Mouse (Mus musculus) heart, embryonic 15.5 days (tissue): ENCODE measurements around the gene Map2k7. TPM values are rescaled to one million over a fixed set of nuclear protein-coding genes. Genes with fewer than 3 reads are reported as not detected.

Experiments
- ATAC-seq: fragments of 200-750 bp; cut with Nextera tagmentation; replicated peaks from 2 replicates; pipeline ENCODE4 v1.8.0; 2017; ENCODE audit warnings: low read depth, moderate TSS enrichment; ENCODE audit not compliant: insufficient number of reproducible peaks, insufficient read depth, low FRiP score
- H3K27ac ChIP-seq: fragments of 300-500 bp; sonication (generic); 2 replicates; pipeline ENCODE4 v1.5.1; 2015; ENCODE audit warnings: mild to moderate bottlenecking, inconsistent platforms
- H3K27me3 ChIP-seq: fragments of 300-500 bp; sonication (generic); 2 replicates; pipeline ENCODE4 v1.6.1; 2015; ENCODE audit warnings: inconsistent platforms
- H3K36me3 ChIP-seq: fragments of 300-500 bp; sonication (generic); 2 replicates; pipeline ENCODE4 v1.6.1; 2015; ENCODE audit warnings: mild to moderate bottlenecking, inconsistent platforms
- H3K4me1 ChIP-seq: fragments of 300-500 bp; sonication (generic); replicated peaks from 2 replicates; pipeline ENCODE4 v1.6.1; 2015; ENCODE audit warnings: inconsistent platforms
- H3K4me2 ChIP-seq: fragments of 300-500 bp; sonication (generic); 2 replicates; pipeline ENCODE4 v1.6.1; 2015; ENCODE audit warnings: inconsistent platforms, mild to moderate bottlenecking, moderate library complexity
- H3K4me3 ChIP-seq: fragments of 300-500 bp; sonication (generic); 2 replicates; pipeline ENCODE4 v1.5.1; 2015; ENCODE audit warnings: mild to moderate bottlenecking, inconsistent platforms
- H3K9ac ChIP-seq: fragments of 300-500 bp; sonication (generic); 2 replicates; pipeline ENCODE4 v1.6.1; 2015; ENCODE audit warnings: mild to moderate bottlenecking, inconsistent platforms
- H3K9me3 ChIP-seq: fragments of 300-500 bp; sonication (generic); replicated peaks from 2 replicates; pipeline ENCODE4 v1.6.1; 2016; ENCODE audit warnings: inconsistent platforms
- WGBS: fragments of 180-500 bp; shearing (Covaris S2); methylation state at CpG from one replicate; pipeline ENCODE4 v1.1.7; 2015; ENCODE audit warnings: mixed read lengths; 5-methylcytosine and 5-hydroxymethylcytosine counted together
- polyA plus RNA-seq: library from polyadenylated mRNA; unstranded; fragments of >200 nt; fragmentation: Nextera tagmentation; extraction: Ambion mirVana; gene quantifications from 2 replicates; pipeline ENCODE4 v1.2.1, GENCODE M21; 2015

The Map2k7 gene
- polyA plus RNA-seq, 1 experiment from 2014 or later = 21.0 TPM

GRCm38 (mm10) chr8:4229784-4230183 is 8.8 kb upstream of the Map2k7 start:
- no peaks in the 10 kb centered on the region for H3K9me3 ChIP-seq
- 62% methylated on average over 5 of the region's 5 CpGs for WGBS
- H3K27me3 ChIP-seq = peaks cover 40% of the 10 kb centered on the region
- H3K9ac ChIP-seq = no peak overlapping the region
- no peak overlapping the region for H3K4me2 ChIP-seq
- H3K27ac ChIP-seq = no peak overlapping the region
- ATAC-seq = no peak
- H3K36me3 ChIP-seq = no peaks in the 10 kb centered on the region
- H3K4me1 ChIP-seq = peaks cover 9% of the 10 kb centered on the region
- H3K4me3 ChIP-seq = no peak overlapping the region

DNA sequence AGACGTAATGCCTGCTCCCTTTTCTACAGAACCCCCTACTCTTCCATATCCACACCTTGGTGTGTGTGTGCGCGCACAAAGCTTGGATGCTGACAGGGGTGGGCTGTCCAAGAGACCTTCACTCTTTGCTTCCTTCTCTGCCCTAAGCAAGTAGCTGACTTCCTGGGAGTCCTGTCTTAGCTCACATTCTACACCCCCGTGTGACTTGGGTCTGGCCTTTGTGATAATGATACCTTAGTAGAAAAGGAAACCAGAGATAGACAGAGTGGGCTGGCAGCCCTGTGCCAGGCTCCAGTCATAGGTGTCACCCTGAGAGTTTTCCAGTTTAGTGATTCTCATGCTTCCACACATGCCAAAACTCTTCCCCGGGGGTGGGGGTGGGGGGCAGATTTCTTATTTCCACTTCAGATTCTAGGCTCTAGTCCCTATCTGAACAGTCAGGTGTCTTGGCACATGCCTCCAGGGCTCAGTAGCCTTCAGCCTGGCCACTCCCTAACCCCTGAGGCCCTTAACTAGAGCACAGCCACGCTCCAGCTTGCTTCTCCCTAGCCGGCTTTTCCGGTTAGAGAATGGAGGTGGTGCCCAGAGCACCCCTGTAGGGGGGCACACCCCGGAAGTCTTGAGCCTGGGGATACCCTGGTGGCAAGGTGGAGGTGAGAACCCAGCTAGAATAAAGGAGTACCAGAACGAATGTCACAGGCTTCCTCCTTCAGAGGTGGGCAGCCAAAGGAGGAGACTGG is 7.8 kb upstream of the Map2k7 start:
- peaks cover 35% of the 10 kb centered on the region for H3K27me3 ChIP-seq
- no peak overlapping the region for H3K9ac ChIP-seq
- H3K27ac ChIP-seq = no peak overlapping the region
- no peak overlapping the region for H3K4me3 ChIP-seq
- H3K4me1 ChIP-seq = peaks cover 9% of the 10 kb centered on the region
- H3K4me2 ChIP-seq = no peak overlapping the region
- no peaks in the 10 kb centered on the region for H3K9me3 ChIP-seq
- H3K36me3 ChIP-seq = no peaks in the 10 kb centered on the region
- ATAC-seq = no peak
- WGBS = 50% methylated on average over 10 of the region's 10 CpGs

GRCm38 (mm10) chr8:4237814-4238433 is 616 bp upstream of the Map2k7 start:
- peaks cover 27% of the 10 kb centered on the region for H3K4me1 ChIP-seq
- WGBS = 17% methylated on average over 15 of the region's 15 CpGs
- no peaks in the 10 kb centered on the region for H3K27me3 ChIP-seq
- H3K9me3 ChIP-seq = no peaks in the 10 kb centered on the region
- H3K9ac ChIP-seq = peak overlapping the region; percentile 68
- peak overlapping the region; percentile 72 for H3K4me2 ChIP-seq
- H3K36me3 ChIP-seq = peaks cover 8% of the 10 kb centered on the region; the same call in 1 of the 2 replicates
- peak overlapping the region; percentile 93 for H3K27ac ChIP-seq
- ATAC-seq = no peak
- peak overlapping the region; percentile 82 for H3K4me3 ChIP-seq

DNA sequence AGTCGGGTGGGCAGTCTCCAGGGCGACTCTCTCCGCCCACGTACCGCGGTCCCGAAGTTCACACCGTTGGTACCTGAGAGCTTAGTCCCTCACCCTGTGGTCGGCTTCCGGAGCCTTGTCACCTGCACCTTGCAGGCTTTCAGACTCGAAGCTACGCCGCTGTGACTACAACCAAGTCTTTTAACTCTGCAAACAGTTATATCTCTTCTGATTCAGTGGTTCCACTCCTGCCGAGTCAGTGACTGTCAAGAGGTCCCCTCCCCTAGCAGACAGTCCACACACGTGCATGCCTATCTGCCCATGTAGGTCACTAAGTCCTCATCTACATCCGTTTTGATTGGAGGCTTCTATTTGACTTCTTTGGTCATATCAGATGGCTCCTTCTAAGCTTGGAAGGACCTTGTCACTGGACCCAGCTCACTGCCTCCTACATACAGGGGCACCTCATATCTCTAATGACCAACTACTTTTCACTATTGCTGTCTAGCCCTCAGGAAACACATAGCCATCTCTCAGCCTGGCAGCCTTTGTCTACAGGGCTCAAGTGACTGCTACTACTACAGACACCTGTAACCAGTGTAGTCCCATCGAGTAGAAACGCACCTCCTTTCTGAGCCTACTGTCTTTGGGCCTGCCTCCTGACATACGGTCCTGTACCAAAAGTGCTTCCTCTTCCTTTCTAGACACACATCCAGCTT is 802 bp downstream of the Map2k7 start:
- no peak; the same call in 1 of the 2 replicates for ATAC-seq
- no peaks in the 10 kb centered on the region for H3K27me3 ChIP-seq
- H3K9me3 ChIP-seq = no peaks in the 10 kb centered on the region
- peak overlapping the region; percentile 92 for H3K27ac ChIP-seq
- WGBS = 11% methylated on average over 19 of the region's 19 CpGs
- H3K4me1 ChIP-seq = peaks cover 27% of the 10 kb centered on the region
- H3K4me3 ChIP-seq = peak overlapping the region; percentile 82
- H3K36me3 ChIP-seq = peaks cover 22% of the 10 kb centered on the region
- H3K4me2 ChIP-seq = peak overlapping the region; percentile 72
- H3K9ac ChIP-seq = peak overlapping the region; percentile 78

- 89% methylated on average over 5 of the region's 5 CpGs for WGBS
- ATAC-seq = no peak
- Histone ChIP-seq H3K9me3 (no peaks in the 10 kb centered on the region), H3K4me1 (peaks cover 25% of the 10 kb centered on the region), H3K4me3 (no peak overlapping the region), H3K27ac (no peak overlapping the region), H3K36me3 (peaks cover 47% of the 10 kb centered on the region), H3K9ac (no peak overlapping the region), H3K27me3 (no peaks in the 10 kb centered on the region), H3K4me2 (no peak overlapping the region)
Measured at GRCm38 (mm10) chr8:4245061-4245460, 6.5 kb downstream of the Map2k7 start.

- H3K9ac ChIP-seq = no peak overlapping the region
- H3K36me3 ChIP-seq = peaks cover 46% of the 10 kb centered on the region
- H3K4me2 ChIP-seq = no peak overlapping the region
- ATAC-seq = no peak
- H3K4me1 ChIP-seq = peaks cover 26% of the 10 kb centered on the region
- WGBS = 83% methylated on average over 13 of the region's 13 CpGs
- no peak overlapping the region for H3K27ac ChIP-seq
- H3K27me3 ChIP-seq = no peaks in the 10 kb centered on the region
- H3K4me3 ChIP-seq = no peak overlapping the region
- H3K9me3 ChIP-seq = no peaks in the 10 kb centered on the region
Measured at GRCm38 (mm10) chr8:4245737-4246136, 7.2 kb downstream of the Map2k7 start.

DNA sequence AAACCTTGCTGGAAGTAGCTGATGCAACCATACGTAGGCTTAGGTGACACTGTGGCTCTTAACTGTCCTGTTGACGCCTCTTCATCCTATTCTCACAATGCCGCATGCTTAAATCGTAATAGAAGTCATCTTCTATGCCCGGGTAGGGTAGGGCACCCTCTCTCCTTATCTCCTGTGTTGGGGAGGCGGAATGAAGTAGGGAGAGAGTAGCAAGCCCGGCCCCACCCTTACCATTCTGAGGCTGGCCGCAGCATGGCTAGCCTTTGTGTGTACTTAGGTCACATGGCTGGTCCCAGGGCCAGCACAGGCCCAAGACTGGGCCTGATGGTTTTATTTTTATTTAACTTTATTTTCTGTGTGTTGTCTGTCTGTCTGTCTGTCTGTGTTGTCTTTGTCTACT is 8.7 kb downstream of the Map2k7 start:
- no peak for ATAC-seq
- Histone ChIP-seq H3K27ac (no peak overlapping the region), H3K4me1 (peaks cover 24% of the 10 kb centered on the region), H3K4me2 (no peak overlapping the region), H3K27me3 (no peaks in the 10 kb centered on the region), H3K9me3 (no peaks in the 10 kb centered on the region), H3K4me3 (no peak overlapping the region), H3K36me3 (peaks cover 41% of the 10 kb centered on the region), H3K9ac (no peak overlapping the region)
- 81% methylated on average over 8 of the region's 8 CpGs for WGBS

DNA sequence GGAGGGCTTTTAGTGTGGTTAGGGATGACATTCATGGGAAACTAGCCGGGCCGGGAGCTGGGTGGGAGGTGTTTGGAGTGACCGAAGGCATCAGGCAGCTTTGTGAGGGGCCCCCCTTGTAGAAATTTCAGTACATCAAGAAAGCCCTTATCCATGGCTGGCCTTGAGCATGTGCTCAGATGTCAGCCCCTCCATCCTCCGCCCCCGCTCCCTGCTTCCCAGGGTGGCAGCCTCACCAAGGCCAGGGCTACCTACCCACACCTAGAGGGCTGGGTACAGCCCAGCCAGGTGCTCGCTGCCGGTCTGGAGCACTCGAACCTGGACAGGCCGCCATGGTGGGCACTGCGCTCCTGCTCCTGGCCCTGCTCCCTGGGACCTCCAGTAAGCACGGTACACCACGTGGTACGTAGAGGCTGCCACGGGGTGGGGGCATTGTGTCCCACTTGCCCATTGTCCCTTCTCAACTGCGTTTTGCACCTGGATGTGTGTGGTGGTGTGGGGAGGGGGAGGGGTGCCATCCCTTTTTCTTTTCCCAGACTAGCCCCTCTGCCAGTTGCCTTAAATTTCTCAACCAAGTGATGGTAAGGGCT is 9.5 kb downstream of the Map2k7 start, which contains the start of gene Tgfbr3l:
Gene Tgfbr3l (plus strand): TSS at position 264 of the 590 bp plus-strand sequence.
- WGBS = 75% methylated on average over 15 of the region's 15 CpGs
- Histone ChIP-seq H3K4me3 (peak within 1 kb of the TSS; percentile 30; the same call in 1 of the 2 replicates), H3K27ac (peak within 1 kb of the TSS; percentile 66)

GRCm38 (mm10) chr8:4249213-4249612 is 10.7 kb downstream of the Map2k7 start:
- H3K9me3 ChIP-seq = no peaks in the 10 kb centered on the region
- peak overlapping the region; percentile 30 for H3K4me3 ChIP-seq
- peak overlapping the region; percentile 40 for H3K9ac ChIP-seq
- peak overlapping the region; percentile 56 for H3K4me2 ChIP-seq
- H3K36me3 ChIP-seq = peaks cover 27% of the 10 kb centered on the region
- no peaks in the 10 kb centered on the region for H3K27me3 ChIP-seq
- H3K27ac ChIP-seq = peak overlapping the region; percentile 66
- no peak for ATAC-seq
- WGBS = 13% methylated on average over 29 of the region's 29 CpGs
- H3K4me1 ChIP-seq = peaks cover 36% of the 10 kb centered on the region

More for the DNA sequence above, 9.5 kb downstream of the Map2k7 start, which contains the start of gene Tgfbr3l:
- Histone ChIP-seq H3K27me3 (no peaks in the 10 kb centered on the region), H3K4me2 (peak within 1 kb of the TSS; percentile 56), H3K9ac (peak within 1 kb of the TSS; percentile 40; the same call in 1 of the 2 replicates), H3K9me3 (no peaks in the 10 kb centered on the region), H3K36me3 (peaks cover 38% of the 10 kb centered on the region), H3K4me1 (peaks cover 28% of the 10 kb centered on the region)
- no peak for ATAC-seq

GRCm38 (mm10) chr8:4250306-4250970 is 11.9 kb downstream of the Map2k7 start:
- Histone ChIP-seq H3K4me1 (peaks cover 37% of the 10 kb centered on the region), H3K4me2 (no peak overlapping the region), H3K9ac (no peak overlapping the region), H3K36me3 (peaks cover 21% of the 10 kb centered on the region), H3K27ac (no peak overlapping the region), H3K9me3 (no peaks in the 10 kb centered on the region), H3K27me3 (no peaks in the 10 kb centered on the region), H3K4me3 (no peak overlapping the region)
- WGBS = 35% methylated on average over 26 of the region's 26 CpGs
- ATAC-seq = no peak
